Mouse (Mus musculus) left cerebral cortex, adult 2 months (tissue): ENCODE results near the gene Lbp. TPM values are rescaled to one million over a fixed set of nuclear protein-coding genes. Genes with fewer than 3 reads are reported as not detected.
A peak's percentile ranks its signal among the peaks of the same experiment; 100 is the strongest.

Source experiments
- DNase-seq, 2 experiments: peaks; one replicate each; pipeline ENCODE4 v3.0.0; 2021 to 2022; ENCODE audit warnings: low spot score in 2 of 2, mixed read lengths in 1 of 2; ENCODE audit errors: extremely low spot score in 1 of 2
- H3K27ac ChIP-seq: fragments of 200-600 bp; 2 replicates; pipeline ENCODE4 v1.8.1; 2022
- H3K4me3 ChIP-seq: fragments of 200-600 bp; 2 replicates; pipeline ENCODE4 v1.8.1; 2022
- CTCF ChIP-seq: fragments of 200-600 bp; IDR thresholded peaks from 2 replicates; pipeline ENCODE4 v1.8.1; 2022; ENCODE audit warnings: antibody characterized with exemption, mild to moderate bottlenecking, moderate library complexity
- intact Hi-C: fragments of 180-260 bp; cut with DNase I; formaldehyde crosslinking; loops from one replicate; pipeline ENCODE4 v1.15.1; 2025
- total RNA-seq, 2 experiments: library from RNA; stranded (reverse); gene quantifications; 2 replicates each; pipeline ENCODE4 v1.2.3; 2021

Lbp gene
- total RNA-seq, 2 experiments from 2014 or later: 1.2 to 2.4 TPM

DNA sequence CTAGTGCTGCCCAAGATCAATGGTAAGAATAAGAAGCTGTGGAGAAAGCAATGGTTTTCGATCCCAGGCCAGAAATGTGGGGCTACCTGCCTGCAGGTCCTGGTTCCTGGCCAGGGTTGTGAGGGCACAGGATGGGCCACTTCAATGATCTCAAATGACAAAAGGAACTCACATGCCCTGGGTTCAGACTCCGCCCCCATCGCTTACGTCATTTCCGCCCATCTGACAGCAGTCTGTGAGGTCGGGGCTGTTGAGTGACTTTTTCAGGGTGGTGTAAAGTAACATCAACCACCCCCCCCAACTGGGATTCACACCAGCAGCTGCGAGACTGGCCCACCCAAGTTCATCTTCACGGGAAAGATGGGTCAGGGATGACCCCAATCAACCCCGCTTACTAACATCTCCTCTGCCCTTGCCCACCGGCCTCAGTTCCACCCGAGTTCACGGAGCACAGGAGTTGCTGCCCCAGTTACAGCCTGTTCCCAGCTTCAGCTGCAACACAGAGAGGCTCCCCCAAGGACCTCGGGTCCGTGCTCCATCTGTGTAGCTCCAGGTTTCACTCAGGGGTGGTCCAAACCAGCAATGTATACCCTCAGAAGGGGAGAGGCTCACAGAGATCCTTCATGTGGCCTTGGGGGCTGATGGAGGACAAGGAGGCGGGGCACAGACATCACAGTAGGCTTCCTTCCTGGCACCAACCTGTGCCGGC lies 24.6 kb upstream of the Lbp start:
- intact Hi-C loops: loop anchor here (5.0 kb wide), 1 partner anchor 61 kb away; no protein-coding TSS in a partner anchor
- no peak for TF ChIP-seq CTCF
- Histone ChIP-seq H3K27ac (no peak overlapping the region), H3K4me3 (no peak overlapping the region)
- no peak for DNase-seq

DNA sequence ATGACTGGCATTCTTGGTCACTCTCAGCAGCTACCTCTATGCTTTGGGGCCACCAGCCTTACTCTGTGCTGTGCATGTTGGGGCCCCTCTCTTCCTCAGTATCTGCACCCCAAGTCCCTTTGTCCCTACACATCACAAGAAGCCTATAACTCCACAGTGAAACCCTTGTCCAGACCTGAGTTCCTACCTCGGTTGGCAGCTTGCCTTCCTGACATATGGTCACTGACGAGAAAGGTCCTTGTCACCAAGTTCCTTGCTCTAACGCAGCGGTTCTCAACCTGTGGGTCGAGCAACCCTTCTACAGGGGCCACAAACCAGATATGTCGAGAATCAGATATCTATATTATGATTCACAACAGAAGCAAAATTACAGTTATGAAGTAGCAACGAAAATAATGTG lies 23.2 kb upstream of the Lbp start:
- no peak for TF ChIP-seq CTCF
- intact Hi-C loops: loop anchor here (5.0 kb wide), 1 partner anchor 59 kb away; no protein-coding TSS in a partner anchor
- DNase-seq: no peak
- no peak overlapping the region for H3K4me3 ChIP-seq
- H3K27ac ChIP-seq: no peak overlapping the region

DNA sequence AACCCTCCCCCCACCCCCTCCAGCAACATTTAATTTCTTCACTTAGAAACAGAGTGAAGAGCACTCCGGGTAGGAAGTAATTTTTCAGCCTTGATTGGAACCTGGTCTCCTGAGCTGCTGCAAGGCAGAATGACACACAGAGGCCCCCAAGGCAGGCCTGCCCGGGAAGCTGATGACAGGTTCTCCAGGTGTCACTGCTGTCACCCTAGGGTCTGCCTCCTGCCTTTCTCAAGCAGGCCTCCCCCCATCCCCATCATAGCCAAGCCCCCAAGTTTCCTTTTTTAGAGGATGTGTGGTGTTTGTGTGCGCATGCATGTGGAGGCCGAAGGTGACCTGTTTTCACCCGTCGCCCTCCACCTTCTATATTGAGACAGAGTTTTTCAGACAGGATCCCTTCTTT lies 22.5 kb upstream of the Lbp start:
- intact Hi-C loops: loop anchor here (5.0 kb wide), 1 partner anchor 59 kb away; no protein-coding TSS in a partner anchor
- Histone ChIP-seq H3K27ac (no peak overlapping the region), H3K4me3 (no peak overlapping the region)
- DNase-seq: no peak
- TF ChIP-seq CTCF: no peak

DNA sequence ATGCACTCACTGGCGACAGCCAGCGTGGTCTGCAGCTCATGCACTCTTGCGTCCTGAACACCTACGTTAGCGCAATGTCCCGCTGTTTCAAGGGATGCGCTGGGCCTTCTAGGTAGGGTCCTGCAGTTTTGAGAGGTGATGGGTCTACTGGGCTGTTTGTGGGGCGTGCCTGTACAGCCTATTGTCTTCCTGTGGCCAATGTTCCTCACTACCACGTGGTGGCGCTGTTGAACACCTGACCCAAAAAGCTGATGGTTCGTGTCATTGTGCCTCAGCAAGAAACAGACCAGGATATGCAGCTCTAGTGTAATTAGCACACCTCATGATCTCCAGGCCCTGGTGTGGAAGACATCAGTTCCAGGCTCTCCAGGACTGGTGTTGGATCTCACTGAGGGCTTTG lies 21.7 kb upstream of the Lbp start:
- intact Hi-C loops: loop anchor here (5.0 kb wide), 1 partner anchor 58 kb away; no protein-coding TSS in a partner anchor
- TF ChIP-seq CTCF: peak; percentile 73
- Histone ChIP-seq H3K27ac (no peak overlapping the region), H3K4me3 (no peak overlapping the region)
- DNase-seq: peak; percentile 34 to 55

DNA sequence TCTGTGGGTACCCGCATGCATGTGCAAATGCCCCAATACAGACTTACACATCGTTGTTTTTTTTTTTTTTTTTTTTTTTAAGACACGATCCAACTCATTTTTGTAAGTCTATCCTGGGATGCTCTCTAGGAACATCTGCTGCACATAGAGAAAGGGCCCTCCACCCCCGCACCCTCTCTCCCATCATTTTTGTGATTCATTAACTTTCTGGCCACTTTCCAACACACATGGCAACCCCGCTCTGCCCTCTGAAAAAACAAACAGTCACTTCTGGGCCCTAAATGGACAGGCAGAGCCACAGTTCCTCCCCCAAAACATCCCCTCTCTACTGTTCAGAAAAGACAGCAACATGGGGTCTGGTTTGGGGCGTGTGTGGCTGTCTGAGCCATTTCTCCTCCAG lies 20.6 kb upstream of the Lbp start:
- no peak overlapping the region for H3K4me3 ChIP-seq
- no peak for TF ChIP-seq CTCF
- DNase-seq: no peak
- H3K27ac ChIP-seq: no peak overlapping the region
- intact Hi-C loops: no loop called here

DNA sequence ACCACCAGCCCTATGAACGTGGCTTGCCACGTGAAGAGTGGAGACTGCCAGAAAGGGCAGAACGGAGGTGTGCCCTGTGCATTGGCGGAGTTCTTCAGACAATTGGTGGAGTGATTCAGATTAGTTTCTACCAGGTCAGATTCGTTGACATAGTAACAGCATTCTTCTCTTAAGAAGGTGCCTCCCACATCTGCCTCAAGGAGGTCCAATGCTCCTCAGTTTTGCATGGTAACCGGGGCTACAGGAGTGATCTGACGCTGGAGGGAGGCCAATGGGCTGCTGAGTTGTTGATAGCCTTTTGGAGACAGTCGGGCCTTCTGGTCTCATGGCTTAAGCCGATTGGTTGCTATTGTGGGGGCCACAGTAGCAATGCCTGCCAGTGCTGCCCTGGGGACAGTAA lies 10.6 kb upstream of the Lbp start:
- no peak for DNase-seq
- Histone ChIP-seq H3K27ac (no peak overlapping the region), H3K4me3 (no peak overlapping the region)
- TF ChIP-seq CTCF: no peak
- intact Hi-C loops: no loop called here

DNA sequence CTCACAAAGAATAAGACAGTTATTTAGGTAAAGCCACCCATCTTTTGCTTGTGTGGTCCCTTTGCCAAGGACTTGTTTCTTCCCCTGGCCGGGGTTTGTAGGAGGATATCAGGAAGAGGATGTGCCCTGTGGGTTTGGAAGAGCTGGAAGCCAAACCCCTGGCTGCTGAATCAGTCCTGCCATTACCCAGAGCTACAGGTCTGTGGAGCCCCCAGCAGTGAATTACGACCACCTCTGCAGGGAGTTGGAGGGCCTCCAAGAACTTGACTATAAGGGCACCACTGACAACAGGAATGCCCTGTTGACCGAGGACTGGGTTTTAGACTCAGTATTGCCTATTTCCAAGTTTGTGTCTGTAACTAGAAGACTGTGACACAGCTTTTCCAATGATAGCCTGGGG lies 7.1 kb upstream of the Lbp start:
- intact Hi-C loops: no loop called here
- H3K4me3 ChIP-seq: no peak overlapping the region
- DNase-seq: no peak
- TF ChIP-seq CTCF: no peak
- H3K27ac ChIP-seq: no peak overlapping the region

DNA sequence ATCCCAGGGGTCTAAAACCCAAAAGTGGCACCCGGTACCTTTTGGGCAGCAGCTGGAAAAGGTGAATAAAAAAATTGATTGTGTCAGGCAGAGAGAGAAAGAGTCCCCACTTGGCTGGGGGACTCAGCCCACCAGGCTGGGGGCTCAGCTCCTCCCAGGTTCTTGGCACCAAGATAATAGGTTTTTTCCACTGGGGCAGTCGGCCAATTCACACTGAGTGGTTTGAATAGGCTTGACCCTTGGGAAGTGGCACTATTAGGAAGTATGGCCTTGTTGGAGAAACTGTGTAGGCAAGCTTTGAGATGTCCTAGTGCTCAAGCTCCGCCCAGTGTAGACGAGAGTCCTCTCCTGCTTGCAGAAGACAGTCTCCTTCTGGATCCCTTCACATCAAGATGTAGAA lies 6.6 kb upstream of the Lbp start:
- DNase-seq: no peak
- Histone ChIP-seq H3K27ac (no peak overlapping the region), H3K4me3 (no peak overlapping the region)
- intact Hi-C loops: no loop called here
- TF ChIP-seq CTCF: no peak

DNA sequence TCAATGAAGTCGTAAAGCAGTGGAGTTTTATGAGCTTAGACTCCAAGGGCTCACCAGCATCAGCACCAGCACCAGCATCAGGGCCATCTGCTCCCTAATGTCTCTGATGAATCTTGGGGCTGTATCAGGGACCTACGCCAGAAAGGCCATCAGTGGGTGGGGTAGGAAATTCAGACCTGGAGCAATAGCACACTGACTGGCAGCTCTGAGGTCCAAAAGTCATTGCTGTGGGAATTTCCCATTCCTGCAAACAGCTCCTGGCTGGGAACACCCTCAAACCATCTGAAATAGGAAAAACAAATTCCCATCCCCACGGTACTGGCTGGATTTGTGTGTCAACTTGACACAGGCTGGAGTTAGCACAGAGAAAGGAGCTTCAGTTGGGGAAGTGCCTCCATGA lies 3.5 kb upstream of the Lbp start:
- intact Hi-C loops: no loop called here
- Histone ChIP-seq H3K4me3 (no peak overlapping the region), H3K27ac (no peak overlapping the region)
- no peak for DNase-seq
- no peak for TF ChIP-seq CTCF

DNA sequence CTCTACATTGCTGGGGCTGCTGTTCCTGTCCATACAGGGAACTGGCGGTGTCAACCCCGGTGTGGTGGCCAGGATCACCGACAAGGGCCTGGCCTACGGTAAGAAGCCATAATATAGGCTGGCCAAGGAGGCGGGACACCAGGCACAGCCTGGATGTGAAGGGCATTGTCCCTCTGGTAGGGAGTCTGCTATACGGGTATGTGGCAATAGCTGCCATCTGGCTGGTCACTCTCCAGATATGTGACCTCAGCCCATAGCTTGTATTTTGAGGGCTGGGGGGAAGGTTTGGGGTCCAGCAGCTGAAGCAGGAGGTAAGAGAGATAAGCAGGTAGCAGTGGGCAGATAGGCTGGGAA lies 380 bp downstream of the Lbp start:
- intact Hi-C loops: no loop called here
- Histone ChIP-seq H3K27ac (no peak overlapping the region), H3K4me3 (no peak overlapping the region)
- no peak for DNase-seq
- TF ChIP-seq CTCF: no peak

DNA sequence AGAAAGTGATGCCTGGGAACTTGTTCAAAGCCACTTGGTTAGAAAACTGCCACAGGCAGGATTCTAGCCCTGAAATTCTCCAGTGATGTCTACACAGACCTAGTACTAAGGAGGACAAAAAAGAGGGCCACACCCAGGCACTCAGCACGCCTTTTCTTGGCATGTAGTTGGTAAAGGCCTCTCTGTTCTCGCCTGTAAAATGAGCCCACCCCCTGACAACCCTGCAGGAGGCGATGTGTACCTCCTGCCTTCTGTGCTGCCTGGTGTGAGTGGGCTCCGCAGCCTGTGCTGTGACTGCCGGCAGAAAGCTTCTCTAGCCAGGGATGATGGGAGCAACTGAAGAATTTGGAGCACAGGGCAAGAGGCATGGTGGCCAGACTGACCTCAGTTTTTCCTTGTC lies 2.0 kb downstream of the Lbp start:
- intact Hi-C loops: no loop called here
- no peak; the same call in 1 of the 2 replicates for TF ChIP-seq CTCF
- no peak for DNase-seq
- Histone ChIP-seq H3K4me3 (no peak overlapping the region), H3K27ac (no peak overlapping the region)

DNA sequence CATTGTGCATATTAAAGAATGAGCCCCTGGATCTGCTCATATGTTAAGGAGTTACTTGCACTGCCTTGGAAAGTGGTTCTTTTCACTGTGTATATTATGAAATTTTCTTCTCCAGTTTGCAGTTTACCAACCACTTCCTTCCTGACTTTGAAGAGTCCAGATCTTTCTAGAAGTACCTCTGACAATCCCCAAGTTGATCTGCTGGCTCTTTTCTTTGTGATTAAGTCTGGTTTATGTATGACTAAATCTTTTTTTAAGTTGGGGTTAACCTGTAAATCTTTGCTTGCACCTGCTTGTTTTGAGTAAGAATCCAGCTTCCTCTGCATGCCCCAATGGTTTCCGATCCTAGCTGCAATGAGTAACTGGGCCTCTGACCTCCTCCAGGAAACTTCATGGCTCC lies 6.8 kb downstream of the Lbp start:
- intact Hi-C loops: no loop called here
- no peak for DNase-seq
- Histone ChIP-seq H3K4me3 (no peak overlapping the region), H3K27ac (no peak overlapping the region)
- no peak for TF ChIP-seq CTCF

DNA sequence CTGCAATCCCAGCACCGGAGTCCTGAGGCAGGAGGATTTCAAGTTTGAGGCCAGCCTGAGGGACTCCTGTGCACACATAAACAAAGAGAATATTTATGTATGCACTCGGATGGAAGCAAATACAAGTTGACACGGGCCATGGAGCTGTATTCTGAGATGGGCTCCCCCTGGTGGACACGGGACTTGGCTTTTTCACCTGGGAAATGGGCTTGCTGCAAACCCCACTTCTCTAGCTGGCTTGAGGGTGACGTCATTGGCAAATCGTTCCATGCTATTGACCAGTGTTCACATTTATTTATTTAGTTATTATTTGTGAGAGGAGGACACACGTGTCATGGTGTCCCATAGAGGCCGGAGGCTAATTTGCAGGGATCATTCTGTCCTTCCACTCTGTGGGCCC lies 10.1 kb downstream of the Lbp start:
- no peak for DNase-seq
- intact Hi-C loops: no loop called here

More for the DNA sequence above, 10.1 kb downstream of the Lbp start:
- H3K4me3 ChIP-seq: no peak overlapping the region
- peak; percentile 37 for TF ChIP-seq CTCF
- H3K27ac ChIP-seq: no peak overlapping the region
